Comparison of ENCODE assay signal across 16 mouse cellular contexts in genomic region chr19:34242925-34243324, GRCm38 (mm10). TPM values are rescaled to one million over a fixed set of nuclear protein-coding genes. Genes with fewer than 3 reads are reported as not detected.
"Had no signal": no experiment of that assay in that cellular context is flagged by ENCODE, and none has a peak within 500 bp of the region (broad histone marks: within the 10 kb centered on the region; RNA-seq: fewer than 3 reads in every experiment).

No protein-coding gene starts in this region.

- H3K4me1 ChIP-seq: neural tube, embryonic 13.5 days; neural tube, embryonic 15.5 days; stomach, embryonic 15.5 days had no signal

- H3K4me2 ChIP-seq: neural tube, embryonic 13.5 days; neural tube, embryonic 15.5 days; stomach, embryonic 15.5 days had no signal

- H3K27me3 ChIP-seq: neural tube, embryonic 13.5 days; neural tube, embryonic 15.5 days; stomach, embryonic 15.5 days had no signal

- H3K4me3 ChIP-seq: neural tube, embryonic 13.5 days; neural tube, embryonic 15.5 days; stomach, embryonic 15.5 days had no signal

- H3K9ac ChIP-seq: neural tube, embryonic 13.5 days; neural tube, embryonic 15.5 days; stomach, embryonic 15.5 days had no signal

- H3K36me3 ChIP-seq: neural tube, embryonic 13.5 days had no signal

- DNase-seq: retina, postnatal 1 day; right cerebral cortex, adult 18-20 months; right cerebral cortex, postnatal 14 days; right cerebral cortex, postnatal 25 days; right cerebral cortex, postnatal 4 days; spleen, adult 18-20 months; thymus, adult 18-20 months; thymus, adult 2 months; thymus, postnatal 14 days; thymus, postnatal 25 days; thymus, postnatal 36 days; thymus, postnatal 4 days had no signal

- H3K9me3 ChIP-seq: neural tube, embryonic 13.5 days; neural tube, embryonic 15.5 days; stomach, embryonic 15.5 days had no signal

- H3K27ac ChIP-seq: neural tube, embryonic 13.5 days; neural tube, embryonic 15.5 days; stomach, embryonic 15.5 days had no signal

RNA-seq across cellular contexts. Expression of gene Fas, which starts 47.5 kb away (rescaled TPM):
- polyA plus RNA-seq: testis, adult 2 months had no signal
